ENCODE assay signal across 13 mouse cellular contexts in the genomic region with DNA sequence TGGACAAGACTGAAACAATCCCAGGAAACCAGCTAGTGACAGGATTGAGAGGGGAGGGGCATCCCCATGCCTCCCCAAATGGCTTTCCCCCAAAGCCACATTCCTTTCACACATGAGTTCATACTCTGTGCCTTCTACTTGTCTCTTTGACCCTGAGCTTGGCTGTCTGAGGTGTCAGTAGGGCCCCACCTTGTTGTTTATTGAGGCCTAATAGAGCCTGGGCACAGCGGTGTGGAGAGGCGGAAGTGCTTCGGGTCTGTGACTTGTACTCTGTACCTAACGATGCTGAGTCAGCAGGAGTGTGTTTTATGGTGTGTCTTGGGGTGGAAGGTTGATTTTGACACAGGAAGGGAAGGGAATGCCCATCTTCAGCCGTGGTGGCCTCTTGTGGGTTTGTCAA. TPM values are rescaled to one million over a fixed set of nuclear protein-coding genes. Genes with fewer than 3 reads are reported as not detected.
DNase-seq lines count a peak whose midpoint lies in the region; ATAC-seq and TF ChIP-seq lines count a peak whose summit lies in the region.
"Had no signal": no experiment of that assay in that cellular context is flagged by ENCODE, and none has a peak within 500 bp of the region (broad histone marks: within the 10 kb centered on the region; RNA-seq: fewer than 3 reads in every experiment).

No protein-coding gene starts in this region.

- no peak overlapping the region for H3K9ac ChIP-seq in lung, embryonic 14.5 days
- H3K9ac ChIP-seq in stomach, embryonic 14.5 days (replicated peaks; ENCODE audit: low read depth, low read length) = no peak overlapping the region
- H3K9ac ChIP-seq: liver, embryonic 13.5 days had no signal

- H3K4me2 ChIP-seq in lung, embryonic 14.5 days = no peak overlapping the region
- no peak overlapping the region for H3K4me2 ChIP-seq in stomach, embryonic 14.5 days (replicated peaks; ENCODE audit: low read depth, low read length)
- H3K4me2 ChIP-seq: liver, embryonic 13.5 days; midbrain, embryonic 11.5 days had no signal

- no peaks in the 10 kb centered on the region for H3K27me3 ChIP-seq in lung, embryonic 14.5 days (ENCODE audit: insufficient read depth, low read length)
- H3K27me3 ChIP-seq in stomach, embryonic 14.5 days (ENCODE audit: control insufficient read depth, insufficient read depth, low read length) = no peaks in the 10 kb centered on the region
- H3K27me3 ChIP-seq: liver, embryonic 13.5 days had no signal

- H3K9me3 ChIP-seq in lung, embryonic 14.5 days (ENCODE audit: low read depth, low read length) = no peaks in the 10 kb centered on the region
- no peaks in the 10 kb centered on the region for H3K9me3 ChIP-seq in stomach, embryonic 14.5 days (ENCODE audit: control insufficient read depth, low read depth, low read length)
- H3K9me3 ChIP-seq: liver, embryonic 13.5 days had no signal

- no peaks in the 10 kb centered on the region for H3K36me3 ChIP-seq in lung, embryonic 14.5 days (ENCODE audit: insufficient read depth)
- H3K36me3 ChIP-seq in stomach, embryonic 14.5 days (ENCODE audit: control insufficient read depth, insufficient read depth, low read length) = no peaks in the 10 kb centered on the region
- H3K36me3 ChIP-seq: liver, embryonic 13.5 days had no signal

- no peak overlapping the region for H3K4me3 ChIP-seq in lung, embryonic 14.5 days (ENCODE audit: low read depth, low read length)
- H3K4me3 ChIP-seq in stomach, embryonic 14.5 days (ENCODE audit: low read depth, low read length) = no peak overlapping the region
- H3K4me3 ChIP-seq: liver, embryonic 13.5 days had no signal

- TF ChIP-seq CTCF in lung, embryonic 14.5 days (IDR thresholded peaks at IDR 0.05; ENCODE audit: low read depth) = no peak

- H3K4me1 ChIP-seq in lung, embryonic 14.5 days (ENCODE audit: insufficient read depth) = peaks cover 6% of the 10 kb centered on the region; the same call in 1 of the 2 replicates
- H3K4me1 ChIP-seq in stomach, embryonic 14.5 days (ENCODE audit: control insufficient read depth, insufficient read depth, low read length) = 0 out of 2 replicates have a peak, but pooled peaks cover 4% of the 10 kb centered on the region

- no peak; the same call in 1 of the 2 replicates for ATAC-seq in lung, embryonic 14.5 days (ENCODE audit: insufficient read depth)
- peak; percentile 42 to 46; a peak in 2 of 4 replicates for ATAC-seq in hematopoietic stem cell, adult 5-6 weeks (replicated peaks in 1 of 2; ENCODE audit: insufficient read depth in 1 of 2, low FRiP score in 2 of 2, low TSS enrichment in 1 of 2, low read depth in 1 of 2, poor library complexity in 2 of 2, severe bottlenecking in 2 of 2)
- peak; percentile 71 for ATAC-seq in stomach, embryonic 14.5 days (ENCODE audit: insufficient number of reproducible peaks, insufficient read depth, low FRiP score, low read depth)
- ATAC-seq: activated CD4-positive, CD25-positive, alpha-beta regulatory T cell, adult 4 months; hindbrain, postnatal 0 days had no signal

- 38% methylated on average over 5 of the region's 5 CpGs for WGBS in lung, embryonic 14.5 days
- 55% methylated on average over 5 of the region's 5 CpGs for whole genome bisulfite sequencing in stomach, embryonic 14.5 days

- H3K27ac ChIP-seq in lung, embryonic 14.5 days (ENCODE audit: low read depth) = peak overlapping the region; percentile 28; the same call in 1 of the 2 replicates
- H3K27ac ChIP-seq in stomach, embryonic 14.5 days (ENCODE audit: low read length) = no peak overlapping the region
- H3K27ac ChIP-seq: hindbrain, postnatal 0 days; liver, embryonic 13.5 days had no signal

- no peak for DNase-seq in lung, embryonic 14.5 days
- no peak for DNase-seq in lung, postnatal 4 days
- peak; percentile 87 for DNase-seq in kidney, adult 9 months
- DNase-seq in cerebellum, adult 8-10 months = no peak
- DNase-seq in frontal cortex, postnatal 25 days (ENCODE audit: low spot score in 2 of 2) = no peak
- DNase-seq: liver, embryonic 13.5 days; retina, postnatal 1 day; thymus, postnatal 4 days had no signal

RNA-seq across cellular contexts. Expression of gene Mical2, which starts 26.4 kb away (rescaled TPM):
- 15.3 and 18.3 TPM in 2 replicates for polyA plus RNA-seq in lung, embryonic 14.5 days (2014; fragmentation: Nextera tagmentation; extraction: Ambion mirVana)
- total RNA-seq in hematopoietic stem cell, adult 5-6 weeks (2017) = 1.4 and 1.5 TPM in 2 replicates
- polyA plus RNA-seq in stomach, embryonic 14.5 days (2014; fragmentation: Nextera tagmentation; extraction: Ambion mirVana) = 10.7 and 11.0 TPM in 2 replicates
